Mouse (Mus musculus) forelimb bud, embryonic 11.5 days (tissue): Measurements from ENCODE around the gene H2al2a.
A peak's percentile ranks its signal among the peaks of the same experiment; 100 is the strongest.
"Not testable (repeated sequence)": the region's sequence is repeated elsewhere in the genome, so short reads cannot be mapped to it uniquely, and the experiment has no call there.

ENCODE experiments used
- DNase-seq: peaks from one replicate; pipeline ENCODE4 v3.0.0-alpha.2; 2012; ENCODE audit warnings: low read depth, low spot score

The H2al2a gene

DNA sequence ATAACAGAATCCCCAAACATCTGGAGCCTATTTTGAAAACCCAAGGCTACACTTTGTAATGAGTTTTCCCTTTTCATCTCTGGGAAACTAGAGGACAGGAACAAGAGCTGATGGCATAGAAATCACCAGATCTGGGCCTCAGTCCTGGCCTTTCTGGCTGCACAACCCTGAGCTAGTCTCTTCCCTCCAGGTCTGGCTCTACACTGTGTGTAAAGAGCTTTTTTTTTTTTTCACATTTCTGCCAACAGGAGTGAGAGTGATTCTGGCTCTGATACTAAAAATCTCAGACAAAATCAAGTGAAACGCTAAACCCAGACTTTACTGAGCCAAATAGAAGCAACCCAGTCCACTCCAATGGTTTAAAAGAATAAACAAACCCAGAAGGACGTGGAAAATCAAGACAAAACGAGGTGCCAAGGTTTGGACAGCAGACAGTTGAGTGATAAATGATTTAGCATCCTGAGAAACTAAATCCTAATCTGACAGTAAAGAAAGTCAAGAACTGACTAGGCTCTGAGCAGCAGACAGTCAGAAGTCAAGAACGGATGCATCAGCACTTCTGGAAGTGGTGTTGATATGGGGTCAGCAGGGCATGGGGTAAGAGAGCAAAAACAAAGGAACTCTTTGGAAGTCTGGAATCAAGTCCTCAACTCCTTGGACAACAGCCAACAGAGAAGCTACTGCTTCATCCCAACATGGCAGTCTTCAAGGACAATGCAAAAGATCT is 21.0 kb downstream of the H2al2a start:
- DNase-seq: no peak

- DNase-seq: no peak
These were observed 22.8 kb downstream of the H2al2a start for GRCm38 (mm10) chr2:17973868-17974440.

GRCm38 (mm10) chr2:17973246-17973645 is 23.5 kb downstream of the H2al2a start:
- no peak for DNase-seq

DNA sequence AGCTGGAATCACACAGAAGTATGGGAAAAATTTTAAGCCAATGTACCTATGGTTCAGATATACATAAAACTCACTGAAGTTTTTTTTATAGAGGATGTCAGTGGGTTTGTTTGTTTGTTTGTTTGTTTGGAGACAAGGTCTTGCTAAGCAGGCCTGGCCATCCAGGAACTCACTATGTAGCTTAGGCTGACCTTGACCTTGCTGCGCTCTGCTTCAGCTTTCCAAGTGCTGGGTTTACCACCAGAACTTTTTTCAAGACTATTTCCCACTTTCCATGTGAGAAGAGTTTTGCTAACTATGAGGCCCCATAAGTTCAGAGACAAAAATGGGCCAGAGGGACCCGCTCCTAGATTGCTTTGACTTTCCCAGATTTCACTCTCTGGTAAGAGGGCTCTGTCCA is 23.9 kb downstream of the H2al2a start:
- DNase-seq: no peak

GRCm38 (mm10) chr2:17971407-17971806 is 25.4 kb downstream of the H2al2a start:
- no peak for DNase-seq

DNA sequence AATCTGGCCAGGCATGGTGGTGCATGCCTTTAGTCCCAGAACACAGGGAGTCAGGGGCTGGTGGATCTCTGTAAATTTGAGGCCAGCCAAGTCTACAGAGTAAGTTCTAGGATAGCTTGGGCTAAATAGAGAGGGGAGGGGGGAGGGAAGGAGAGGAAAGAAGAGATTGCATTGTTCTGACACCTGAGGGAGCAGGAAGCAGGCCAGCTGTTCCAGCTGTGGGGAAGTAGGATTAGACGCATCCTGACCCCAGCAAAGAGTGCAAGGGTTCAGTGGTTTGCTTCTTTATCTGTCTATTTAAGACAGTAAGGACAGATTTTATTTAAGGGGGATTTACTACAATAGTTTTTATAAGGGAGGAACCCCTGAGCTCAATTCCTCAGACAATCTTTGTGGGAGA is 26.1 kb downstream of the H2al2a start:
- no peak for DNase-seq

DNA sequence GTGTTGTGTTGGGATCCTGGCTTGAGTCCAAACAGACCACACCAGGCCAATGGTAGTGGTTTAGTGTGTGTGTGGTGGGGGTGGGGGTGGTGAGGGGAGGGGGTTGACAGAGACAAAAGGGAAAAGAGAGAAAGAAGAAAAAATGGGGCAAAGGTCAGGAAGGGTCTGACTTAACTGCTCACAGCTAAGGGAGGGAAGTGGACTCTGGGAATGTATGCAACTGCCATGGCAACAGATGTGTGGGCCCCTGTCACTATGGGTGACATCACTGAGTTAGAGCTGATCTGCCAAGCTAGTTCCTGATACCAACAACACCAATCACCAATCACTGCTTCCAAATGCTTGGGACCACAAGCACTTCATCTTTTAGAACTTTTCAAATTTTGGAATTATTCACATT is 26.6 kb downstream of the H2al2a start:
- DNase-seq: no peak

DNA sequence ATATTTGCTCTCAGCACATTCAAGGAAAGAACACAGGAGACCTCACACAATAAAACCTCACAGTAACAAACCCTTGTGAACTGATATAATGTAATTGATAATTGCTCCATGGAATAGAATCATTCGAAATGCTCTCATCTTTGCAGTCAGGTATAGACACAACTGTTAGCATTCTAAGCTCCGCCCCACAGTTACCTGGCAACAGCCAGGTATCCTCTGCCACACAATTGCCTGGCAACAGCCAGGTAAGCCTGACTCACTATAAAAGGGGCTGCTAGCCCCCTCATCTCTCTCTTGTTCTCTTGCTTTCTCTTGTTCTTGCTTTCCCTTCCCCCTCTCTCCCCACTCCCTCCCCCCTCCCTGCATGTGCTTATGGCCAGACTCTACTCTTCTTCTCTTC is 28.2 kb downstream of the H2al2a start:
- DNase-seq: no peak

GRCm38 (mm10) chr2:17968037-17968436 is 28.7 kb downstream of the H2al2a start:
- not testable (repeated sequence) for DNase-seq

DNA sequence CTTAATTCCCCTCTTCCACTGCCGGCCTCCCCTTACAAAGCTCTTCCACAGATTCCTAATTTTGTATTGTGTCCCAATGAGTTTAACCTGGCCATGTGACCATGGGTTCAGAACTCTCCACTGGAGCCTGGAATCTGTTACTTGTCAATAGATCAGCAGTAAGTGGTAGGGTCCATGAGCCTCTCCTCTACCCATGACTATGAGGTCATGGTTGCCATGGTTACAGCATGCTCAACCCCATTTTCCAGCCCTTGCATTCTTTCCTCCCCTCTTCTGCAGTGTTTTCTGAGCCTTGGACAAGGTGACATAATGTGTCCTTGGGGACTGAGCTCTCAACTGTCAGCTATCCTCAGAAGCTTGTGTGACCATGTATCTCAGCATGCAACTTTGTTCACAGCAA is 37.3 kb downstream of the H2al2a start:
- peak; percentile 25 for DNase-seq

DNA sequence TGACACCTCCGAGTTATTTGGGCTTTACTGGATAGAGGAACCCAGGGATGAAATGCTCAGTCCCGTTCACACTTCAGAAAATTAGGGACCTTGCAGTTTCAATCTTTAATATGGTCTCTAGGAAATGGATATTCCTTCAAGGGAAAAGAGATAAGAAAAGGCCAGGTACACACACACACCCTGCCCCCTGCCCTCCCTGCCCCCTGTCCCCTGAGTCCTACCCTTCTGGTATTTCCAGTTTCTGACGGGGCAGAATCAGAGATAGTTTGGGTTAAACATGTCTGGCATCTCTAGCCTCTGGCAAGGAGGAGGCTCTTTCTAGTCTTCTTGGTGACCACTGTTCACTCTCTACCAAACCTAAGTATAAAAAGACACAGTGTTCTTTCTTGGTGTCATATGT is 49.9 kb downstream of the H2al2a start:
- DNase-seq: no peak
